ENCODE assay signal across 10 mouse cellular contexts in genomic region chr13:44229136-44229611, GRCm38 (mm10).
A peak's percentile ranks its signal among the peaks of the same experiment; 100 is the strongest.
DNase-seq lines count a peak whose midpoint lies in the region; ATAC-seq lines count a peak whose summit lies in the region.
"Had no signal": no experiment of that assay in that cellular context is flagged by ENCODE, and none has a peak within 500 bp of the region (broad histone marks: within the 10 kb centered on the region; RNA-seq: fewer than 3 reads in every experiment).

No protein-coding gene starts in this region.

- H3K4me2 ChIP-seq in midbrain, embryonic 16.5 days (ENCODE audit: low read length), result no peak overlapping the region

- no peaks in the 10 kb centered on the region for H3K27me3 ChIP-seq in heart, embryonic 10.5 days (ENCODE audit: insufficient read depth, poor library complexity, severe bottlenecking)
- peaks cover 50% of the 10 kb centered on the region for H3K27me3 ChIP-seq in midbrain, embryonic 10.5 days (ENCODE audit: low read depth, poor library complexity, severe bottlenecking)
- no peaks in the 10 kb centered on the region for H3K27me3 ChIP-seq in midbrain, embryonic 16.5 days (ENCODE audit: control insufficient read depth, insufficient read depth, low read depth, low read length)

- H3K27ac ChIP-seq in heart, embryonic 10.5 days, result peak overlapping the region; percentile 84
- peak overlapping the region; percentile 24 for H3K27ac ChIP-seq in midbrain, embryonic 10.5 days (replicated peaks)
- no peak overlapping the region for H3K27ac ChIP-seq in midbrain, embryonic 16.5 days (ENCODE audit: low read length)

- peak overlapping the region; percentile 37; the same call in 1 of the 2 replicates for H3K4me3 ChIP-seq in heart, embryonic 10.5 days
- no peak overlapping the region for H3K4me3 ChIP-seq in midbrain, embryonic 10.5 days
- no peak overlapping the region for H3K4me3 ChIP-seq in midbrain, embryonic 16.5 days (ENCODE audit: low read depth, low read length)

- no peaks in the 10 kb centered on the region for H3K36me3 ChIP-seq in heart, embryonic 10.5 days
- H3K36me3 ChIP-seq in midbrain, embryonic 10.5 days, result no peaks in the 10 kb centered on the region
- no peaks in the 10 kb centered on the region for H3K36me3 ChIP-seq in midbrain, embryonic 16.5 days (ENCODE audit: control insufficient read depth, insufficient read depth, low read length)

- H3K9me3 ChIP-seq in heart, embryonic 10.5 days, result no peaks in the 10 kb centered on the region; the same call in 1 of the 2 replicates
- peaks cover 12% of the 10 kb centered on the region for H3K9me3 ChIP-seq in midbrain, embryonic 10.5 days (replicated peaks)
- H3K9me3 ChIP-seq in midbrain, embryonic 16.5 days (replicated peaks; ENCODE audit: control insufficient read depth, low read length, poor library complexity, severe bottlenecking), result no peaks in the 10 kb centered on the region

- 9% methylated on average over 7 of the region's 7 CpGs for WGBS in heart, embryonic 10.5 days
- 9% methylated on average over 7 of the region's 7 CpGs for WGBS in midbrain, embryonic 10.5 days
- WGBS in midbrain, embryonic 16.5 days, result 5% methylated on average over 7 of the region's 7 CpGs

- no peak for DNase-seq in heart, embryonic 10.5 days (ENCODE audit: low spot score)
- no peak for DNase-seq in heart, postnatal 25 days (ENCODE audit: low spot score)
- no peak for DNase-seq in midbrain, embryonic 10.5 days (ENCODE audit: low spot score)
- peak; percentile 9 for DNase-seq in lung, postnatal 36 days
- no peak for DNase-seq in cerebellum, adult 8-10 months
- no peak for DNase-seq in adrenal gland, postnatal 14 days
- DNase-seq: cerebellum, postnatal 25 days; liver had no signal

- intact Hi-C loops in heart, postnatal 25 days (cut with DNase I), result loop anchor here (2.0 to 5.0 kb wide), 3 partner anchors 182 to 364 kb away; no protein-coding TSS in a partner anchor

- H3K4me1 ChIP-seq in heart, embryonic 10.5 days, result peaks cover 50% of the 10 kb centered on the region
- peaks cover 68% of the 10 kb centered on the region for H3K4me1 ChIP-seq in midbrain, embryonic 10.5 days
- peaks cover 29% of the 10 kb centered on the region for H3K4me1 ChIP-seq in midbrain, embryonic 16.5 days (ENCODE audit: control insufficient read depth, insufficient read depth, low read length)

- H3K9ac ChIP-seq in midbrain, embryonic 16.5 days (ENCODE audit: low read depth, low read length), result no peak overlapping the region

- no peak for ATAC-seq in midbrain, embryonic 16.5 days
- no peak for ATAC-seq in megakaryocyte, adult 5-6 weeks (ENCODE audit: poor library complexity, severe bottlenecking)
